Mouse (Mus musculus) limb, embryonic 14.5 days (tissue): ENCODE results near the gene Dnlz. TPM values are rescaled to one million over a fixed set of nuclear protein-coding genes. Genes with fewer than 3 reads are reported as not detected.

Experiments
- ATAC-seq: fragments of 200-750 bp; cut with Nextera tagmentation; 2 replicates; pipeline ENCODE4 v1.8.0; 2017; ENCODE audit warnings: low read depth, moderate number of reproducible peaks, moderate TSS enrichment; ENCODE audit not compliant: low FRiP score
- DNase-seq: peaks from one replicate; pipeline ENCODE4 v3.0.0-alpha.2; 2015; ENCODE audit warnings: low spot score
- H3K27ac ChIP-seq: fragments of 300-500 bp; sonication (generic); replicated peaks from 2 replicates; pipeline ENCODE4 v1.5.1; 2014; ENCODE audit warnings: low read depth, mild to moderate bottlenecking, low read length, moderate library complexity, mixed read lengths
- H3K27me3 ChIP-seq: fragments of 300-500 bp; sonication (generic); 2 replicates; pipeline ENCODE4 v1.6.1; 2014; ENCODE audit warnings: low read length, mixed read lengths; ENCODE audit not compliant: control insufficient read depth, insufficient read depth
- H3K36me3 ChIP-seq: fragments of 300-500 bp; sonication (generic); 2 replicates; pipeline ENCODE4 v1.6.1; 2014; ENCODE audit warnings: mild to moderate bottlenecking, low read length, moderate library complexity, mixed read lengths; ENCODE audit not compliant: control insufficient read depth, insufficient read depth
- H3K4me1 ChIP-seq: fragments of 300-500 bp; sonication (generic); 2 replicates; pipeline ENCODE4 v1.6.1; 2014; ENCODE audit warnings: antibody characterized with exemption, low read length, mixed read lengths; ENCODE audit not compliant: control insufficient read depth, insufficient read depth
- H3K4me2 ChIP-seq: fragments of 300-500 bp; sonication (generic); replicated peaks from 2 replicates; pipeline ENCODE4 v1.6.1; 2014; ENCODE audit warnings: low read depth, mild to moderate bottlenecking, low read length, moderate library complexity; ENCODE audit not compliant: severe bottlenecking
- H3K4me3 ChIP-seq: fragments of 300-500 bp; sonication (generic); replicated peaks from 2 replicates; pipeline ENCODE4 v1.5.1; 2014; ENCODE audit warnings: low read length
- H3K9ac ChIP-seq: fragments of 300-500 bp; sonication (generic); 2 replicates; pipeline ENCODE4 v1.6.1; 2014; ENCODE audit warnings: mild to moderate bottlenecking, low read depth, low read length, moderate library complexity; ENCODE audit not compliant: severe bottlenecking
- H3K9me3 ChIP-seq: fragments of 300-500 bp; sonication (generic); 2 replicates; pipeline ENCODE4 v1.6.1; 2016; ENCODE audit warnings: low read length; ENCODE audit not compliant: control insufficient read depth
- POLR2A ChIP-seq: fragments of 200-500 bp; IDR thresholded peaks from 2 replicates; pipeline ENCODE4 v1.8.0; 2012; ENCODE audit warnings: inconsistent platforms, mild to moderate bottlenecking, moderate library complexity, borderline replicate concordance; ENCODE audit not compliant: insufficient read depth, insufficient read length; ENCODE audit errors: extremely low read depth
- WGBS: fragments of 180-500 bp; shearing (Covaris S2); extraction: QIAGEN DNeasy Blood & Tissue Kit; methylation state at CpG from one replicate; pipeline ENCODE4 v1.1.7; 2014; 5-methylcytosine and 5-hydroxymethylcytosine counted together
- polyA plus RNA-seq, 2 experiments: library from polyadenylated mRNA; depleted of rRNA in 1 of 2; stranded (reverse) in 1 of 2; unstranded in 1 of 2; fragments of >200 nt; fragmentation: Nextera tagmentation in 1 of 2; extraction: Ambion mirVana in 1 of 2; gene quantifications; 2 replicates each; pipeline versions ENCODE4 v1.2.1 to v1.2.3; 2012 to 2014

The Dnlz gene
- polyA plus RNA-seq, 2 experiments: 28.2 to 31.1 TPM

DNA sequence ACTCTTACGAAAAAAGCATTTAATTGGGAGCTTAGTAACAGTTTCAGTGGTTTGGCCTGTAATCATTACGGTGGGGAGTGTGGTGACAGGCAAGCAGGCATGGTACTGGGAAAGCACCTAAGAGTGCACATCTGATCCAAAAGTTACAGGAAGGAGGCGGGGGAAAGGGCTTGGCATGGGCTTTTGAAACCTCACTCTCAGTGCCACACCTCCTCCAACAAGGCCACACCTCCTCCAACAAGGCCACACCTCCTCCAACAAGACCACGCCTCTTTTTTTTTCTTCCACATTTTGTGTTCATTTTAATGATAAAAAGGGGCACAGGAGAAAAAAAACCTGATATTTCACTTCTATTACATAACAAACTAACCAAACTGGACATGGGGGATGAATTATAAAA is 24.1 kb downstream of the Dnlz start:
- H3K4me1 ChIP-seq: no peaks in the 10 kb centered on the region
- 88% methylated on average over 4 of the region's 4 CpGs for WGBS
- TF ChIP-seq POLR2A: no peak
- no peaks in the 10 kb centered on the region for H3K9me3 ChIP-seq
- no peaks in the 10 kb centered on the region for H3K27me3 ChIP-seq
- no peak overlapping the region for H3K4me3 ChIP-seq
- ATAC-seq: no peak
- H3K36me3 ChIP-seq: peaks cover 78% of the 10 kb centered on the region
- no peak overlapping the region for H3K27ac ChIP-seq
- no peak for DNase-seq
- H3K4me2 ChIP-seq: no peak overlapping the region
- no peak overlapping the region for H3K9ac ChIP-seq

DNA sequence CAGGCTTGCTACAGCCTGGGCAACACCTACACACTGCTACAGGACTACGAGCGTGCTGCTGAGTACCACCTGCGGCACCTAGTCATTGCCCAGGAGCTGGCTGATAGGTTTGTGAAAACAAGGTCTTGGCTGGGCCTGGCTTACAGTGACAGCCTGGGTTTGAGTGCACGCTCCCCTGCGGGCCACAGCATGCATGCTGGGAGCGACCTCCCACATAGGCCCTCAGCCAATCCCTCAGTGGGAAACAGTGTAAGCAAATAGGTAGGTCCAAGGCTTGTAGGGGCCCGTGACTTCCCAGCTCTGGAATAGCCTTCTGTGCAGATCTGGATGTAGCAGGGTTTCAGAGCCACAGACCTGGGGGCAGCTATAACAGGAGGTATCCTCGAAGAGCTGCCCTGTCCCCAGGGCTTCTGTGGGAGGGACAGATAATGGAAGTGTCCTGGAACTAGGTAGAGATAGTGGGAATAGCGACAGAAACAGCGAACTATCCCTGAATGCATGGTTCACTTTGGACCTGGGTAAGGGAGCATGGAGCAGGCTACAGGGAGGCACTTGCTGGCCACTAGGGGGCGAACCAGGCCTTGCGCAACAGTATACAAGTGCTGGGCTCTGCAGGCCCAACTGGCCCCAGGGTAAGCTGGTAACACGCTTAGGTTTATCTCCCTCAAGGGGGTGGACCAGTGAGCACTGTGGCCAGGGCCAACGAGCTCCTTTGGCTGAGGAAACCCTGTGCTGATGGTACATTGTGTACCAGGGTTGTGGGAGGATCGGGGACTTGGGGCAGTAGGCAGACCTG is 26.3 kb downstream of the Dnlz start:
- no peak overlapping the region for H3K9ac ChIP-seq
- H3K27me3 ChIP-seq: no peaks in the 10 kb centered on the region
- DNase-seq: no peak
- WGBS: 65% methylated on average over 15 of the region's 15 CpGs
- no peak overlapping the region for H3K27ac ChIP-seq
- peaks cover 78% of the 10 kb centered on the region for H3K36me3 ChIP-seq
- H3K4me2 ChIP-seq: no peak overlapping the region
- no peaks in the 10 kb centered on the region for H3K9me3 ChIP-seq
- no peak for TF ChIP-seq POLR2A
- peak; percentile 60; the same call in 1 of the 2 replicates for ATAC-seq
- H3K4me3 ChIP-seq: no peak overlapping the region
- no peaks in the 10 kb centered on the region for H3K4me1 ChIP-seq

GRCm38 (mm10) chr2:26324917-26325316 is 27.0 kb downstream of the Dnlz start:
- no peaks in the 10 kb centered on the region for H3K4me1 ChIP-seq
- H3K9me3 ChIP-seq: no peaks in the 10 kb centered on the region
- 60% methylated on average over 2 of the region's 2 CpGs for WGBS
- H3K27ac ChIP-seq: no peak overlapping the region
- H3K4me3 ChIP-seq: no peak overlapping the region
- H3K4me2 ChIP-seq: no peak overlapping the region
- no peak for TF ChIP-seq POLR2A
- DNase-seq (no peak), ATAC-seq (no peak)
- H3K36me3 ChIP-seq: peaks cover 75% of the 10 kb centered on the region
- no peak overlapping the region for H3K9ac ChIP-seq
- no peaks in the 10 kb centered on the region for H3K27me3 ChIP-seq

GRCm38 (mm10) chr2:26323589-26324325 is 28.2 kb downstream of the Dnlz start:
- ATAC-seq (no peak), DNase-seq (no peak)
- no peak overlapping the region for H3K9ac ChIP-seq
- H3K9me3 ChIP-seq: no peaks in the 10 kb centered on the region
- no peak overlapping the region for H3K4me2 ChIP-seq
- TF ChIP-seq POLR2A: no peak
- 89% methylated on average over 13 of the region's 13 CpGs for WGBS
- no peaks in the 10 kb centered on the region for H3K27me3 ChIP-seq
- peaks cover 3% of the 10 kb centered on the region; the same call in 1 of the 2 replicates for H3K4me1 ChIP-seq
- H3K36me3 ChIP-seq: peaks cover 70% of the 10 kb centered on the region
- H3K4me3 ChIP-seq: no peak overlapping the region
- no peak overlapping the region for H3K27ac ChIP-seq

- H3K36me3 ChIP-seq: peaks cover 53% of the 10 kb centered on the region
- H3K4me2 ChIP-seq: no peak overlapping the region
- H3K27me3 ChIP-seq: no peaks in the 10 kb centered on the region
- H3K9me3 ChIP-seq: no peaks in the 10 kb centered on the region
- DNase-seq (no peak), ATAC-seq (no peak)
- no peak overlapping the region for H3K4me3 ChIP-seq
- H3K27ac ChIP-seq: no peak overlapping the region
- WGBS: 90% methylated on average over 14 of the region's 14 CpGs
- peaks cover 25% of the 10 kb centered on the region for H3K4me1 ChIP-seq
- no peak overlapping the region for H3K9ac ChIP-seq
- TF ChIP-seq POLR2A: no peak
Observed at GRCm38 (mm10) chr2:26320245-26321185, 31.4 kb downstream of the Dnlz start.
